Mouse (Mus musculus) thymus, adult 2 months (tissue): Measurements from ENCODE around the gene Itpr1.

Experiments used
- CTCF ChIP-seq: fragments of 200-500 bp; IDR thresholded peaks from 2 replicates; pipeline ENCODE4 v1.5.1; 2012; ENCODE audit warnings: mild to moderate bottlenecking, control low read depth, low read length, moderate library complexity, borderline replicate concordance; ENCODE audit not compliant: control insufficient read depth, poor library complexity, insufficient read depth; ENCODE audit errors: extremely low read depth
- POLR2A ChIP-seq: fragments of 200-500 bp; IDR thresholded peaks from 2 replicates; pipeline ENCODE4 v1.6.1; 2012; ENCODE audit warnings: mild to moderate bottlenecking, low read length, control low read depth, moderate library complexity; ENCODE audit not compliant: control insufficient read depth, poor library complexity, insufficient read depth; ENCODE audit errors: extremely low read depth

GRCm38 (mm10) chr6:108471878-108472277 lies 259.0 kb downstream of the Itpr1 start:
- TF ChIP-seq CTCF (no peak), POLR2A (no peak)
